Mouse (Mus musculus): ENCODE data around the gene Sephs2. TPM values are rescaled to one million over a fixed set of nuclear protein-coding genes. Genes with fewer than 3 reads are reported as not detected.

The Sephs2 gene
- polyA plus RNA-seq, 1 experiment from 2014 or later, result 88.3 TPM

DNA sequence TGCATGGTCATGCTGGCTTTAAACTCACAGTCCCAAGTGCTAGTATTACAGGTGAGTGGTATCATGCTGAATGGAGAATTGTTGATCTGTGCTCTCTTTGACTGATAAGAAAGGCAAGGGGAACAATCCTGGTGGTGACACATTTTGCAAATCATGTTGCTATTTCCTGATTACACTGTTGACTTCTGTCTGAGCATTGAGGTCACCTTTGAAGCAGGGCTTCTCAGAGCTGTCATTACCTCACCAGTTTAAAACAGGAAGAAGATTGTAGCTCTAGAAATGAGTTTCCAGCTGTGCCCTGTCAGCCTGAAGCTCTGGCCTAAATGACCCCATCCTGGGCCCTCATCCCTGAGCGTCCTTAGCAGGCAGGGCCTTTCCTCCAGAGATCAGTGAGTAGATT, 14.1 kb upstream of the Sephs2 start:
- 0 out of 2 replicates have a peak, but pooled peaks cover 3% of the 10 kb centered on the region for H3K4me1 ChIP-seq
- no peaks in the 10 kb centered on the region for H3K27me3 ChIP-seq (ENCODE audit: insufficient read depth, poor library complexity, severe bottlenecking)
- no peak overlapping the region for H3K4me3 ChIP-seq
- no peak overlapping the region for H3K27ac ChIP-seq
- H3K36me3 ChIP-seq, result no peaks in the 10 kb centered on the region
- peaks cover 8% of the 10 kb centered on the region for H3K9me3 ChIP-seq
- DNase-seq (ENCODE audit: low spot score), result no peak
- WGBS, result 79% methylated on average over 1 of the region's 1 CpGs

- no peak overlapping the region for H3K27ac ChIP-seq
- H3K9me3 ChIP-seq, result peaks cover 8% of the 10 kb centered on the region
- H3K4me3 ChIP-seq, result no peak overlapping the region
- H3K4me1 ChIP-seq, result 0 out of 2 replicates have a peak, but pooled peaks cover 3% of the 10 kb centered on the region
- no peak for DNase-seq (ENCODE audit: low spot score)
- no peaks in the 10 kb centered on the region for H3K36me3 ChIP-seq
- 42% methylated on average over 10 of the region's 10 CpGs for WGBS
- no peaks in the 10 kb centered on the region for H3K27me3 ChIP-seq (ENCODE audit: insufficient read depth, poor library complexity, severe bottlenecking)
These were observed 11.3 kb upstream of the Sephs2 start for GRCm38 (mm10) chr7:127285154-127285553.

- WGBS, result 77% methylated on average over 2 of the region's 2 CpGs
- no peak overlapping the region for H3K4me3 ChIP-seq
- H3K4me1 ChIP-seq, result peaks cover 21% of the 10 kb centered on the region
- no peak for DNase-seq (ENCODE audit: low spot score)
- no peak overlapping the region for H3K27ac ChIP-seq
- 0 out of 2 replicates have a peak, but pooled peaks cover 3% of the 10 kb centered on the region for H3K9me3 ChIP-seq
- no peaks in the 10 kb centered on the region for H3K36me3 ChIP-seq
- no peaks in the 10 kb centered on the region for H3K27me3 ChIP-seq (ENCODE audit: insufficient read depth, poor library complexity, severe bottlenecking)
These were observed 8.3 kb upstream of the Sephs2 start for GRCm38 (mm10) chr7:127282190-127282589.

DNA sequence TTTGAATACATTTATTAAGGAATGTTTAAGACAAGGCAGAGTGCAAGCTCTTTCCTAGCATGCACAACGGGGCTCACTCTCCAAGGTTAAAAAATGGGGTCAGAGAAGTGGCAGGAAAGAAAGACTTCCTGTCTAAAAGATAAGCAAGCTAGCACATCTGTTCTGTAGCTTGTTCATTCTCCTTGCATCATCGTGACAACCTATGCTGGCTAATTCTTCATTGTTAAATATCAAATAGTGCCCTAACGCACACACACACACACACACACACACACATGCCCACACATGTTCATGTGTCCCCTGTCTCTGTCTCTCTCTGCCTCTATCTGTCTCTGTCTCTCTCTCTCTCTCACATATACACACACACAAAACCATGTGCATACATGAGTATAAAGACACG, 7.3 kb upstream of the Sephs2 start:
- no peaks in the 10 kb centered on the region for H3K27me3 ChIP-seq (ENCODE audit: insufficient read depth, poor library complexity, severe bottlenecking)
- no peak for DNase-seq (ENCODE audit: low spot score)
- no peak overlapping the region for H3K4me3 ChIP-seq
- peaks cover 21% of the 10 kb centered on the region for H3K4me1 ChIP-seq
- 49% methylated on average over 4 of the region's 4 CpGs for WGBS
- H3K9me3 ChIP-seq, result no peaks in the 10 kb centered on the region
- no peaks in the 10 kb centered on the region for H3K36me3 ChIP-seq
- H3K27ac ChIP-seq, result no peak overlapping the region

- no peak for DNase-seq (ENCODE audit: low spot score)
- Histone ChIP-seq H3K27ac (no peak overlapping the region), H3K27me3 (ENCODE audit: insufficient read depth, poor library complexity, severe bottlenecking) (no peaks in the 10 kb centered on the region), H3K9me3 (no peaks in the 10 kb centered on the region), H3K4me3 (no peak overlapping the region), H3K4me1 (peaks cover 19% of the 10 kb centered on the region), H3K36me3 (no peaks in the 10 kb centered on the region)
- 55% methylated on average over 3 of the region's 3 CpGs for WGBS
These were observed 6.2 kb upstream of the Sephs2 start for GRCm38 (mm10) chr7:127280092-127280491.

DNA sequence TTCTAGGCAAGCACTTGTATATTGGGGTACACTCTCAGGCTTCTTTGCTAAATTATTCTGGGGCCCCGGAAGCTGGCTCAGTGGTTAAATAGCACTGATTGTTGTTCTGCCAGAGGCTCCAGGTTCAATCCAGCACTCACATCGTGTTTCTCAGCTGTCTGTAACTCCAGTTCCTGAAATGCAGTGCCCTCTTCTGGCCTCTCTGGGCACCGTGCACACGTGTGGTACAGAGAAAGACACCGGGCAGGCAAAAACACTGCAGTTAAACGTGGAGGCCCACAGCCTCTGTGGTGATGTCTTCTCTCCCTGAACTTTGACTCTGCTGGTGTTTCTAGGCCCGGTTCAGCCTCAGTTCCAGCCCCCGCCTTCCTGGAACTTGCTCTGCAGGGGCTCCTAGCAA, 4.5 kb upstream of the Sephs2 start:
- no peaks in the 10 kb centered on the region for H3K9me3 ChIP-seq
- H3K4me1 ChIP-seq, result peaks cover 23% of the 10 kb centered on the region
- no peaks in the 10 kb centered on the region for H3K36me3 ChIP-seq
- no peak for DNase-seq (ENCODE audit: low spot score)
- WGBS, result 24% methylated on average over 8 of the region's 8 CpGs
- peak overlapping the region; percentile 31; the same call in 1 of the 2 replicates for H3K27ac ChIP-seq
- H3K27me3 ChIP-seq (ENCODE audit: insufficient read depth, poor library complexity, severe bottlenecking), result no peaks in the 10 kb centered on the region
- no peak overlapping the region for H3K4me3 ChIP-seq

GRCm38 (mm10) chr7:127276519-127276961, 2.7 kb upstream of the Sephs2 start:
- H3K27ac ChIP-seq, result no peak overlapping the region
- H3K4me1 ChIP-seq, result peaks cover 35% of the 10 kb centered on the region
- 71% methylated on average over 5 of the region's 5 CpGs for WGBS

GRCm38 (mm10) chr7:127273118-127273923, 534 bp downstream of the Sephs2 start:
- no peaks in the 10 kb centered on the region for H3K27me3 ChIP-seq (ENCODE audit: insufficient read depth, poor library complexity, severe bottlenecking)
- WGBS, result 13% methylated on average over 50 of the region's 50 CpGs
- H3K4me1 ChIP-seq, result peaks cover 19% of the 10 kb centered on the region
- peaks cover 25% of the 10 kb centered on the region for H3K36me3 ChIP-seq
- 0 out of 2 replicates have a peak, but pooled peaks cover 3% of the 10 kb centered on the region for H3K9me3 ChIP-seq
- peak; percentile 83 for DNase-seq (ENCODE audit: low spot score)
- H3K4me3 ChIP-seq, result peak overlapping the region; percentile 89
- H3K27ac ChIP-seq, result peak overlapping the region; percentile 96

More at GRCm38 (mm10) chr7:127276519-127276961, 2.7 kb upstream of the Sephs2 start:
- H3K36me3 ChIP-seq, result peaks cover 7% of the 10 kb centered on the region
- DNase-seq (ENCODE audit: low spot score), result no peak
- H3K27me3 ChIP-seq (ENCODE audit: insufficient read depth, poor library complexity, severe bottlenecking), result no peaks in the 10 kb centered on the region
- no peaks in the 10 kb centered on the region for H3K9me3 ChIP-seq
- no peak overlapping the region for H3K4me3 ChIP-seq

DNA sequence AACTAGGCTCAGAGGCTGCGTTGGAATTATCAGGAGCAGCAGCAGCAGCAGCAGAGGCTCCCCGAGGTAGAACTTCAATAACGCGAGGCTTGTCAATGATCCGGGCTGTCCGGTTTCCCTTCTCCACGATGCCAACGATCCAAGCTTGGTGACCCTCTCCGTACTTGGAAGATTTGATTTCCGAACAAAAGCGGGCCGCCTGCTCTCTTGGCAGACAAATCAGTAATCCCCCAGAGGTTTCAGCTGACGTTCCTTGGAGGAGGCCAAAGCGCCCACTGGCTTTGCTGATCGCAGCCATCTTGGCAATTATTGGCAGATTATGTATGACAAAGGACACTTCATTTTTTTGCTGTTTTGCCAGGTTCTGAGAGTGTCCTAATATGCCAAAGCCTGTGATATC, 1.3 kb downstream of the Sephs2 start:
- Histone ChIP-seq H3K27ac (no peak overlapping the region), H3K27me3 (ENCODE audit: insufficient read depth, poor library complexity, severe bottlenecking) (no peaks in the 10 kb centered on the region), H3K9me3 (0 out of 2 replicates have a peak, but pooled peaks cover 3% of the 10 kb centered on the region), H3K4me1 (peaks cover 16% of the 10 kb centered on the region), H3K4me3 (peak overlapping the region; percentile 89), H3K36me3 (peaks cover 27% of the 10 kb centered on the region)
- DNase-seq (ENCODE audit: low spot score), result no peak
- 94% methylated on average over 15 of the region's 15 CpGs for WGBS

DNA sequence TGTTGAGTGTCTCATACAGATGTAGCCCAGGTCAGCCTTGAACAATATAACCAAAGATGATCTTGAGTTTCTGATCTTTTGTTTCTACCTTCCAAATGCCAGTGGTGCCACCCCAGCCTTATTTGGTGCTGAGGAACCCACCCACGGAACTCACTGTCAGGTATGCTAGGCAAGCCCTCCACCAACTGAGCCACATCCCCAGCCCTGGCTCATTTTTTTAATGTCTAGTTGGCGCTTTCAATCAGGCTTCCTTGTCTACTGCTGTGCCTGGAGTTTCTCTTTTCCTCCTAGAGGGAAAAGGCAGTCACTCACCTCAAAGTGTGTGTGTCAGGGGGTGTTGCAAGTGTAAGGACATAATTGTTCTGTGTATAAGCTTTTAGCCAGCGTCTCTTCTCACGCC, 2.8 kb downstream of the Sephs2 start:
- H3K4me1 ChIP-seq, result peaks cover 16% of the 10 kb centered on the region
- no peak overlapping the region for H3K4me3 ChIP-seq
- DNase-seq (ENCODE audit: low spot score), result no peak
- 91% methylated on average over 4 of the region's 4 CpGs for WGBS
- H3K27ac ChIP-seq, result no peak overlapping the region
- H3K9me3 ChIP-seq, result 0 out of 2 replicates have a peak, but pooled peaks cover 3% of the 10 kb centered on the region
- H3K27me3 ChIP-seq (ENCODE audit: insufficient read depth, poor library complexity, severe bottlenecking), result no peaks in the 10 kb centered on the region
- H3K36me3 ChIP-seq, result peaks cover 27% of the 10 kb centered on the region

- peaks cover 16% of the 10 kb centered on the region for H3K4me1 ChIP-seq
- no peaks in the 10 kb centered on the region for H3K27me3 ChIP-seq (ENCODE audit: insufficient read depth, poor library complexity, severe bottlenecking)
- no peak overlapping the region for H3K27ac ChIP-seq
These were observed 3.2 kb downstream of the Sephs2 start for GRCm38 (mm10) chr7:127270666-127271065.

DNA sequence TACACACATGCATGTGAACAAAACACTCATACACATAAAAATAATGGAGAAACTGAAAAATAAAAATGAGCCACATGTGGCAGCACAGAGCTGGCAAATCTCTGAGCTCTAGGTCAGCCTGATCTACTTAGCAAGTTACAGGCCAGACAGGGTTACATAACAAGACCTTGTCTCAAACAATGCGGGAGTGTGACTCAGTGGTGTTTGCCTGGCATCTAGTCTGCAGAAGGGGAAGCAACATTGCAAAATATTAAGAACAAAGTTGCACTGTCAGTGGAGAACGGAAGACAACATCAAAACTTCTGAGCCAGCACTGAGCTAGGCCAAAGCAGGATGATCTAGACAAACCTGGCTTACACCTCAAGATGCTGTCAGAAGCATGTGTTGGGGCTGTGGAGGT, 3.6 kb downstream of the Sephs2 start:
- H3K4me1 ChIP-seq, result peaks cover 16% of the 10 kb centered on the region
- no peaks in the 10 kb centered on the region for H3K27me3 ChIP-seq (ENCODE audit: insufficient read depth, poor library complexity, severe bottlenecking)
- H3K4me3 ChIP-seq, result no peak overlapping the region
- 0 out of 2 replicates have a peak, but pooled peaks cover 3% of the 10 kb centered on the region for H3K9me3 ChIP-seq
- H3K27ac ChIP-seq, result no peak overlapping the region
- DNase-seq (ENCODE audit: low spot score), result no peak
- peaks cover 27% of the 10 kb centered on the region for H3K36me3 ChIP-seq
- 87% methylated on average over 2 of the region's 2 CpGs for WGBS

More at GRCm38 (mm10) chr7:127270666-127271065, 3.2 kb downstream of the Sephs2 start:
- WGBS, result 87% methylated on average over 5 of the region's 5 CpGs
- peaks cover 27% of the 10 kb centered on the region for H3K36me3 ChIP-seq
- no peak overlapping the region for H3K4me3 ChIP-seq
- H3K9me3 ChIP-seq, result 0 out of 2 replicates have a peak, but pooled peaks cover 3% of the 10 kb centered on the region
- DNase-seq (ENCODE audit: low spot score), result no peak

- Histone ChIP-seq H3K9me3 (0 out of 2 replicates have a peak, but pooled peaks cover 3% of the 10 kb centered on the region), H3K36me3 (0 out of 2 replicates have a peak, but pooled peaks cover 5% of the 10 kb centered on the region), H3K27ac (no peak overlapping the region)
These were observed 10.3 kb downstream of the Sephs2 start for GRCm38 (mm10) chr7:127263526-127263925.

More at GRCm38 (mm10) chr7:127263526-127263925, 10.3 kb downstream of the Sephs2 start:
- Histone ChIP-seq H3K27me3 (ENCODE audit: insufficient read depth, poor library complexity, severe bottlenecking) (no peaks in the 10 kb centered on the region), H3K4me1 (peaks cover 19% of the 10 kb centered on the region), H3K4me3 (no peak overlapping the region)
- 90% methylated on average over 3 of the region's 3 CpGs for WGBS
- DNase-seq (ENCODE audit: low spot score), result no peak
